In the genomic region with DNA sequence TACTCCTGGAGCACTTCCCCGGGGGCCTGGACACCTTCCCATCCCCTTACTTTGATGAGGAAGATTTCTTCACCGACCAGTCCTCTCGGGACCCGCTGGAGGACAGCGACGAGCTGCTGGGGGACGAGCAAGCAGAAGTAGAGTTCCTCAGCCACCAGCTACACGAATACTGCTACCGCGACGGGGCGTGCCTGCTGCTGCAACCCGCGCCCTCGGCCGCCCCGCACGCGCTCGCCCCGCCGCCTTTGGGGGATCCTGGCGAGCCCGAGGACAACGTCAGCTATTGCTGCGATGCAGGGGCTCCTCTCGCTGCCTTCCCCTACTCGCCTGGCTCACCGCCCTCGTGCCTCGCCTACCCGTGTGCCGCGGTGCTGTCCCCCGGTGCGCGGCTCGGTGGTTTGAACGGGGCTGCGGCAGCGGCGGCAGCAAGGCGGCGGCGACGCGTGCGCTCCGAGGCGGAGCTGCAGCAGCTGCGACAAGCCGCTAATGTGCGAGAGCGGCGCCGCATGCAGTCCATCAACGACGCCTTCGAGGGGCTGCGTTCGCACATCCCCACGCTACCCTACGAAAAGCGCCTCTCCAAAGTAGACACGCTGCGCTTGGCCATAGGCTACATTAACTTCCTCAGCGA, we compare ENCODE assay signal across 10 mouse cellular contexts. TPM values are rescaled to one million over a fixed set of nuclear protein-coding genes. Genes with fewer than 3 reads are reported as not detected.
DNase-seq lines count a peak whose midpoint lies in the region; ATAC-seq and TF ChIP-seq lines count a peak whose summit lies in the region.
"Had no signal": no experiment of that assay in that cellular context is flagged by ENCODE, and none has a peak within 500 bp of the region (broad histone marks: within the 10 kb centered on the region; RNA-seq: fewer than 3 reads in every experiment).

No protein-coding gene starts in this region.

- peaks cover 94% of the 10 kb centered on the region for H3K27me3 ChIP-seq in heart, embryonic 15.5 days
- peaks cover 17% of the 10 kb centered on the region for H3K27me3 ChIP-seq in heart, adult 2 months (ENCODE audit: control insufficient read depth, insufficient read depth, low read length)
- H3K27me3 ChIP-seq in hindbrain, embryonic 12.5 days = peaks cover 96% of the 10 kb centered on the region
- H3K27me3 ChIP-seq in midbrain, embryonic 16.5 days (ENCODE audit: control insufficient read depth, insufficient read depth, low read depth, low read length) = peaks cover 87% of the 10 kb centered on the region

- no peaks in the 10 kb centered on the region for H3K36me3 ChIP-seq in heart, embryonic 15.5 days
- H3K36me3 ChIP-seq in heart, adult 2 months (ENCODE audit: control insufficient read depth, insufficient read depth, low read length) = no peaks in the 10 kb centered on the region
- no peaks in the 10 kb centered on the region for H3K36me3 ChIP-seq in hindbrain, embryonic 12.5 days
- H3K36me3 ChIP-seq in midbrain, embryonic 16.5 days (ENCODE audit: control insufficient read depth, insufficient read depth, low read length) = no peaks in the 10 kb centered on the region

- no peaks in the 10 kb centered on the region for H3K79me2 ChIP-seq in heart, adult 2 months (replicated peaks; ENCODE audit: control insufficient read depth, insufficient read depth, low read length)

- peak overlapping the region; percentile 60 for H3K4me2 ChIP-seq in heart, embryonic 15.5 days
- peak overlapping the region; percentile 62 for H3K4me2 ChIP-seq in hindbrain, embryonic 12.5 days (replicated peaks)
- H3K4me2 ChIP-seq in midbrain, embryonic 16.5 days (ENCODE audit: low read length) = peak overlapping the region; percentile 60

- no peaks in the 10 kb centered on the region for H3K9me3 ChIP-seq in heart, embryonic 15.5 days (replicated peaks)
- no peaks in the 10 kb centered on the region for H3K9me3 ChIP-seq in hindbrain, embryonic 12.5 days (replicated peaks)
- H3K9me3 ChIP-seq in midbrain, embryonic 16.5 days (replicated peaks; ENCODE audit: control insufficient read depth, low read length, poor library complexity, severe bottlenecking) = no peaks in the 10 kb centered on the region

- peaks cover 23% of the 10 kb centered on the region for H3K4me1 ChIP-seq in heart, embryonic 15.5 days (replicated peaks)
- no peaks in the 10 kb centered on the region for H3K4me1 ChIP-seq in heart, adult 2 months (ENCODE audit: control insufficient read depth, insufficient read depth, low read length)
- peaks cover 24% of the 10 kb centered on the region for H3K4me1 ChIP-seq in hindbrain, embryonic 12.5 days
- peaks cover 18% of the 10 kb centered on the region for H3K4me1 ChIP-seq in midbrain, embryonic 16.5 days (ENCODE audit: control insufficient read depth, insufficient read depth, low read length)

- no peak overlapping the region for H3K9ac ChIP-seq in heart, embryonic 15.5 days
- H3K9ac ChIP-seq in heart, adult 2 months (ENCODE audit: low read depth, low read length) = no peak overlapping the region
- peak overlapping the region; percentile 43; the same call in 1 of the 2 replicates for H3K9ac ChIP-seq in hindbrain, embryonic 12.5 days
- no peak overlapping the region for H3K9ac ChIP-seq in midbrain, embryonic 16.5 days (ENCODE audit: low read depth, low read length)

- peak overlapping the region; percentile 39 for H3K4me3 ChIP-seq in heart, embryonic 15.5 days
- H3K4me3 ChIP-seq in heart, adult 2 months = no peak overlapping the region
- H3K4me3 ChIP-seq in hindbrain, embryonic 12.5 days = peak overlapping the region; percentile 41
- peak overlapping the region; percentile 35 for H3K4me3 ChIP-seq in midbrain, embryonic 16.5 days (ENCODE audit: low read depth, low read length)

- no peak for TF ChIP-seq EP300 in heart, adult 2 months (IDR thresholded peaks at IDR 0.05; ENCODE audit: insufficient read depth, low read depth, low read length)

- TF ChIP-seq CTCF in heart, adult 2 months (IDR thresholded peaks at IDR 0.05) = no peak

- no peak for ATAC-seq in heart, embryonic 15.5 days (replicated peaks; ENCODE audit: insufficient number of reproducible peaks, insufficient read depth, low FRiP score, low read depth)
- ATAC-seq in hindbrain, embryonic 12.5 days (ENCODE audit: low FRiP score) = no peak; the same call in 1 of the 2 replicates
- peak; percentile 23; the same call in 1 of the 2 replicates for ATAC-seq in midbrain, embryonic 16.5 days
- no peak for ATAC-seq in activated CD4-positive, CD25-positive, alpha-beta regulatory T cell, adult 4 months

- DNase-seq in heart, adult 2 months = no peak
- peak; percentile 56 for DNase-seq in ZHBTc4 (ENCODE audit: low read depth, low spot score)
- DNase-seq in urinary bladder, postnatal 14 days (ENCODE audit: low spot score) = no peak
- DNase-seq in spleen, postnatal 14 days (ENCODE audit: low spot score in 2 of 2) = no peak

- 1% methylated on average over 67 of the region's 67 CpGs for WGBS in heart, embryonic 15.5 days
- 1% methylated on average over 67 of the region's 67 CpGs for WGBS in heart, adult 2 months
- WGBS in hindbrain, embryonic 12.5 days = under 1% methylated on average over 65 of the region's 67 CpGs
- WGBS in midbrain, embryonic 16.5 days = under 1% methylated on average over 66 of the region's 67 CpGs

- H3K27ac ChIP-seq in heart, embryonic 15.5 days = no peak overlapping the region
- no peak overlapping the region for H3K27ac ChIP-seq in heart, adult 2 months
- no peak overlapping the region for H3K27ac ChIP-seq in hindbrain, embryonic 12.5 days
- no peak overlapping the region for H3K27ac ChIP-seq in midbrain, embryonic 16.5 days (ENCODE audit: low read length)

- TF ChIP-seq POLR2A in heart, adult 2 months (IDR thresholded peaks at IDR 0.05; ENCODE audit: insufficient read depth, low read depth, low read length) = no peak

- intact Hi-C loops in heart, adult 2 months (cut with DNase I) = no loop called here

RNA-seq across cellular contexts. Expression of a gene that starts 0.5 kb away (rescaled TPM):
- not detected in 2 replicates for polyA plus RNA-seq in heart, embryonic 15.5 days (2015; fragmentation: Nextera tagmentation; extraction: Ambion mirVana)
- total RNA-seq in heart, adult 2 months (2021) = not detected
- not detected in 2 replicates for polyA plus RNA-seq in heart, adult 2 months (2012; rRNA removed)
- 6.3 and 7.1 TPM in 2 replicates for polyA plus RNA-seq in hindbrain, embryonic 12.5 days (2016; fragmentation: Nextera tagmentation; extraction: Ambion mirVana)
- 0.14 TPM in 1 of 2 replicates, not detected in the other for polyA plus RNA-seq in midbrain, embryonic 16.5 days (2015; fragmentation: Nextera tagmentation; extraction: Ambion mirVana)
- not detected for polyA plus RNA-seq in activated CD4-positive, CD25-positive, alpha-beta regulatory T cell, adult 4 months (2017; shearing (Covaris generic))
- total RNA-seq: gastrocnemius, adult 18-20 months; left cerebral cortex, postnatal 10 days had no signal
